Mouse (Mus musculus): ENCODE data around the gene Lats2. TPM values are rescaled to one million over a fixed set of nuclear protein-coding genes. Genes with fewer than 3 reads are reported as not detected.

Lats2 gene
- polyA plus RNA-seq, 2 experiments = 3.2 to 3.9 TPM

- Histone ChIP-seq H3K36me3 (replicated peaks; ENCODE audit: control insufficient read depth, insufficient read depth, low read depth) (no peaks in the 10 kb centered on the region), H3K4me1 (replicated peaks; ENCODE audit: control insufficient read depth in 2 of 2, insufficient read depth in 2 of 2, low read length in 1 of 2) (peaks cover 0 to 3% of the 10 kb centered on the region in 2 experiments; a peak in 1 of 4 replicates), H3K27ac (no peak overlapping the region), H3K9ac (replicated peaks) (no peak overlapping the region), H3K27me3 (ENCODE audit: control insufficient read depth, insufficient read depth, low read length) (no peaks in the 10 kb centered on the region), H3K4me3 (ENCODE audit: insufficient read depth in 1 of 2, low read depth in 2 of 2, low read length in 2 of 2) (no peak overlapping the region), H3K9me3 (ENCODE audit: control insufficient read depth, low read length) (no peaks in the 10 kb centered on the region), H3K4me2 (ENCODE audit: low read depth) (no peak overlapping the region)
- ATAC-seq (ENCODE audit: insufficient read depth) = no peak
- no peak for DNase-seq (ENCODE audit: low read depth in 3 of 3, low spot score in 3 of 3)
- TF ChIP-seq CTCF (IDR thresholded peaks at IDR 0.05; ENCODE audit: low read depth) = no peak
- no peak for TF ChIP-seq EP300 (IDR thresholded peaks at IDR 0.05; ENCODE audit: low read depth)
Observed at GRCm38 (mm10) chr14:57737089-57737488, 21.1 kb downstream of the Lats2 start.

- H3K27me3 ChIP-seq (ENCODE audit: control insufficient read depth, insufficient read depth, low read length) = no peaks in the 10 kb centered on the region
- TF ChIP-seq CTCF (IDR thresholded peaks at IDR 0.05; ENCODE audit: low read depth) (no peak), EP300 (IDR thresholded peaks at IDR 0.05; ENCODE audit: low read depth) (no peak)
- no peak for ATAC-seq (ENCODE audit: insufficient read depth)
- 66% methylated on average over 4 of the region's 4 CpGs for WGBS (ENCODE audit: insufficient replicate concordance)
- no peak overlapping the region for H3K4me3 ChIP-seq (ENCODE audit: insufficient read depth in 1 of 2, low read depth in 2 of 2, low read length in 2 of 2)
- DNase-seq (ENCODE audit: low read depth in 3 of 3, low spot score in 3 of 3) = no peak
- H3K9me3 ChIP-seq (ENCODE audit: control insufficient read depth, low read length) = no peaks in the 10 kb centered on the region
- H3K9ac ChIP-seq (replicated peaks) = no peak overlapping the region
- H3K4me2 ChIP-seq (ENCODE audit: low read depth) = no peak overlapping the region
- H3K27ac ChIP-seq = no peak overlapping the region
- no peaks in the 10 kb centered on the region for H3K36me3 ChIP-seq (replicated peaks; ENCODE audit: control insufficient read depth, insufficient read depth, low read depth)
- peaks cover 0 to 3% of the 10 kb centered on the region in 2 experiments; a peak in 1 of 4 replicates for H3K4me1 ChIP-seq (replicated peaks; ENCODE audit: control insufficient read depth in 2 of 2, insufficient read depth in 2 of 2, low read length in 1 of 2)
Observed at GRCm38 (mm10) chr14:57736141-57736540, 22.0 kb downstream of the Lats2 start.

GRCm38 (mm10) chr14:57732668-57733293 is 25.4 kb downstream of the Lats2 start:
- H3K27me3 ChIP-seq (ENCODE audit: control insufficient read depth, insufficient read depth, low read length) = no peaks in the 10 kb centered on the region
- no peaks in the 10 kb centered on the region for H3K36me3 ChIP-seq (replicated peaks; ENCODE audit: control insufficient read depth, insufficient read depth, low read depth)
- 81% methylated on average over 6 of the region's 6 CpGs for WGBS (ENCODE audit: insufficient replicate concordance)
- H3K4me1 ChIP-seq (replicated peaks; ENCODE audit: control insufficient read depth in 2 of 2, insufficient read depth in 2 of 2, low read length in 1 of 2) = peaks cover 0 to 10% of the 10 kb centered on the region in 2 experiments; a peak in 2 of 4 replicates
- ATAC-seq (ENCODE audit: insufficient read depth) = no peak
- H3K9ac ChIP-seq (replicated peaks) = no peak overlapping the region
- no peak overlapping the region for H3K4me2 ChIP-seq (ENCODE audit: low read depth)
- no peaks in the 10 kb centered on the region for H3K9me3 ChIP-seq (ENCODE audit: control insufficient read depth, low read length)
- no peak overlapping the region for H3K4me3 ChIP-seq (ENCODE audit: insufficient read depth in 1 of 2, low read depth in 2 of 2, low read length in 2 of 2)
- DNase-seq (ENCODE audit: low read depth in 3 of 3, low spot score in 3 of 3) = no peak
- no peak overlapping the region for H3K27ac ChIP-seq
- TF ChIP-seq EP300 (IDR thresholded peaks at IDR 0.05; ENCODE audit: low read depth) (no peak), CTCF (IDR thresholded peaks at IDR 0.05; ENCODE audit: low read depth) (no peak)

GRCm38 (mm10) chr14:57730527-57730926 is 27.7 kb downstream of the Lats2 start:
- Histone ChIP-seq H3K27ac (no peak overlapping the region), H3K9ac (replicated peaks) (no peak overlapping the region), H3K4me2 (ENCODE audit: low read depth) (no peak overlapping the region), H3K27me3 (ENCODE audit: control insufficient read depth, insufficient read depth, low read length) (no peaks in the 10 kb centered on the region), H3K4me1 (replicated peaks; ENCODE audit: control insufficient read depth in 2 of 2, insufficient read depth in 2 of 2, low read length in 1 of 2) (peaks cover 0 to 7% of the 10 kb centered on the region in 2 experiments; a peak in 2 of 4 replicates), H3K36me3 (replicated peaks; ENCODE audit: control insufficient read depth, insufficient read depth, low read depth) (no peaks in the 10 kb centered on the region), H3K4me3 (ENCODE audit: insufficient read depth in 1 of 2, low read depth in 2 of 2, low read length in 2 of 2) (no peak overlapping the region), H3K9me3 (ENCODE audit: control insufficient read depth, low read length) (no peaks in the 10 kb centered on the region)
- WGBS (ENCODE audit: insufficient replicate concordance) = 63% methylated on average over 9 of the region's 9 CpGs
- DNase-seq (ENCODE audit: low read depth in 3 of 3, low spot score in 3 of 3) (no peak), ATAC-seq (ENCODE audit: insufficient read depth) (no peak)
- TF ChIP-seq CTCF (IDR thresholded peaks at IDR 0.05; ENCODE audit: low read depth) (no peak), EP300 (IDR thresholded peaks at IDR 0.05; ENCODE audit: low read depth) (no peak)

- Histone ChIP-seq H3K4me1 (replicated peaks; ENCODE audit: control insufficient read depth in 2 of 2, insufficient read depth in 2 of 2, low read length in 1 of 2) (peaks cover 0 to 7% of the 10 kb centered on the region in 2 experiments; a peak in 2 of 4 replicates), H3K27me3 (ENCODE audit: control insufficient read depth, insufficient read depth, low read length) (no peaks in the 10 kb centered on the region), H3K27ac (no peak overlapping the region), H3K4me2 (ENCODE audit: low read depth) (no peak overlapping the region), H3K36me3 (replicated peaks; ENCODE audit: control insufficient read depth, insufficient read depth, low read depth) (no peaks in the 10 kb centered on the region), H3K9me3 (ENCODE audit: control insufficient read depth, low read length) (no peaks in the 10 kb centered on the region), H3K9ac (replicated peaks) (no peak overlapping the region), H3K4me3 (ENCODE audit: insufficient read depth in 1 of 2, low read depth in 2 of 2, low read length in 2 of 2) (no peak overlapping the region)
- no peak for ATAC-seq (ENCODE audit: insufficient read depth)
- WGBS (ENCODE audit: insufficient replicate concordance) = 48% methylated on average over 5 of the region's 5 CpGs
- TF ChIP-seq EP300 (IDR thresholded peaks at IDR 0.05; ENCODE audit: low read depth) (no peak), CTCF (IDR thresholded peaks at IDR 0.05; ENCODE audit: low read depth) (no peak)
- no peak for DNase-seq (ENCODE audit: low read depth in 3 of 3, low spot score in 3 of 3)
Observed at GRCm38 (mm10) chr14:57729975-57730499, 28.2 kb downstream of the Lats2 start.

Measured in liver, embryonic 14.5 days (tissue).